Mouse (Mus musculus): ENCODE measurements at regions not wholly inside any gene's neighbourhood (a gene's known extent, or its start where the extent isn't known, plus 50 kb on each side); places are given as distances from the start of the nearest gene placed in this dataset.
A peak's percentile ranks its signal among the peaks of the same experiment; 100 is the strongest.

DNA sequence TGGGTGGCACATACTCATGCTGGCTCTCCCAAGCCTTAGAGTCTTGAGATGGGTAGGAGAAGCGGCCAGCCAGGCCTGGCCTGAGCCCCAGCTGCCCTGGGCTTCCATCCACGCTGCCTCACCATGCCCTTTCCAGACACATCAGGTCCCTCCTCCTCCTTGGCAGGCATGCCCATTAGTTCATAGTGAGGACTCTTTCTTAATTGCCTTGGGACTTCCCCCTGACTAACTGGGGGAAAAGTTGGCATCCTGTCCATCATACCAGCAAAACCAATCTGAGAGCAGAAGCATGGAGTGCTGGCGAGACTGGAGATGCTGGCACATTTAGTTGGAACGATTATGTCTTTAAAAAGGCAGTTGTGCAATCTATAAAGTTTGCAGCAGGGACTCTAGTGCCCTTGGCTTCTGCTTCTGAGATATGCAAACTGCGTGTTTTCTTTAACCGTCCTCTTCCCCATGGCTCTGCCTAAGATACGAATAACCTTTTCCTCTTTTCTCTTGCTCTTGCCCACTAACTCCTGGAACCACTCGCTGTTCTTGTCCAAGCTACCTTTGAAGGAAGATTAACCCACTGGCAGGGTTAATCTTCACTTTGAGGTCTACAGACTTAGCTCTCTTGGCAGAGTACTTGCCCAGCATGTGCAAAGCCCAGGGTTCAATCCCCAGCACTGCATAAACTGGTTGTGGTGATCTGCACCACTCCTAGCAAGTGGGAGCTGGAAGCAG is 62.2 kb upstream of the Tle3 start:
- Histone ChIP-seq H3K9me3 (no peaks in the 10 kb centered on the region), H3K27me3 (replicated peaks) (peaks cover 6% of the 10 kb centered on the region; the same call in 1 of the 2 replicates), H3K4me3 (no peak overlapping the region), H3K4me2 (no peak overlapping the region), H3K27ac (no peak overlapping the region), H3K4me1 (peaks cover 15% of the 10 kb centered on the region), H3K36me3 (replicated peaks) (no peaks in the 10 kb centered on the region), H3K9ac (no peak overlapping the region)
- no peak for ATAC-seq (replicated peaks)
- 74% methylated on average over 8 of the region's 8 CpGs for WGBS

DNA sequence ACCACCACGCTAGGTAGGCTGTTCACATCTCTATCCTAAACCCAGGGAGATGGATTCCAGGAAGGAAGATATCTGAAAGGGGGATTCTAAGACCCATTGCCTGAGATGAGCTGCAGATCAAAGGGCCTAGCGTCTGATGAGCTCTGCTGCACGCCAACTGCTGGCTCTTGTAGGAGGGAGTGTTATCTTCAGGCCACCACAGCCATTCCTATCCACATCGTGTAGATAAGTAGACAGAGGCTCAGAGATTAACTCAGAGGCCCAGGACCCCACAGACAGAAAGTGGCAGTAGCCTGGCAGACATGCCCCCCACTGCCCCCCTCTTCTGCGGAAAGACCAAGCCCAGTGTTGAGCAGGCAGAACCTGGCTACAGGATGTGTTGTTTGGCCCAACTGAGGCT is 61.6 kb upstream of the Tle3 start:
- Histone ChIP-seq H3K27me3 (replicated peaks) (peaks cover 6% of the 10 kb centered on the region; the same call in 1 of the 2 replicates), H3K4me1 (peaks cover 20% of the 10 kb centered on the region), H3K4me3 (no peak overlapping the region), H3K9ac (no peak overlapping the region), H3K4me2 (no peak overlapping the region), H3K9me3 (no peaks in the 10 kb centered on the region), H3K27ac (no peak overlapping the region), H3K36me3 (replicated peaks) (no peaks in the 10 kb centered on the region)
- WGBS = 51% methylated on average over 5 of the region's 5 CpGs
- ATAC-seq (replicated peaks) = no peak

DNA sequence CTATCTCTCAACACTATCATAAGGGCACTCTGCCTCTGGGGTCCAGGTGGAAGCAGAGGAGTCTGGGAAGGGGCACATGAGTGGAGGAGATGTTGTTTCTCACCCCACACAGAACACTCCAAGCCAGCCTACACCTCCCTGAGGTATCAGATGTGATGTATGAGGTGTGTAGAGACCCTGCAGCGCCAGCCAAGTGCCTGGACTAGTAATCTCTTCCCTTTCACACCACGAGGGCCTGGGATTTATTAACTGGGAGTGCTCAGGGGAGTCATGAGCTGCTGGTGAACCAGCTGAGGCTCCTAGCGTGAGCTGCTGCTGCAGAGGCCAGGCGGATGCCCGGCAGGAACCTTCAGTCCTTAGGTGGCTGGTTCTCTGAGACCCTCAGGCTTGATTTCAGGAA is 60.6 kb upstream of the Tle3 start:
- Histone ChIP-seq H3K4me3 (no peak overlapping the region), H3K9me3 (no peaks in the 10 kb centered on the region), H3K9ac (no peak overlapping the region), H3K4me2 (no peak overlapping the region), H3K4me1 (peaks cover 31% of the 10 kb centered on the region), H3K36me3 (replicated peaks) (no peaks in the 10 kb centered on the region), H3K27ac (no peak overlapping the region), H3K27me3 (replicated peaks) (peaks cover 6% of the 10 kb centered on the region; the same call in 1 of the 2 replicates)
- ATAC-seq (replicated peaks) = no peak
- 36% methylated on average over 5 of the region's 5 CpGs for WGBS

DNA sequence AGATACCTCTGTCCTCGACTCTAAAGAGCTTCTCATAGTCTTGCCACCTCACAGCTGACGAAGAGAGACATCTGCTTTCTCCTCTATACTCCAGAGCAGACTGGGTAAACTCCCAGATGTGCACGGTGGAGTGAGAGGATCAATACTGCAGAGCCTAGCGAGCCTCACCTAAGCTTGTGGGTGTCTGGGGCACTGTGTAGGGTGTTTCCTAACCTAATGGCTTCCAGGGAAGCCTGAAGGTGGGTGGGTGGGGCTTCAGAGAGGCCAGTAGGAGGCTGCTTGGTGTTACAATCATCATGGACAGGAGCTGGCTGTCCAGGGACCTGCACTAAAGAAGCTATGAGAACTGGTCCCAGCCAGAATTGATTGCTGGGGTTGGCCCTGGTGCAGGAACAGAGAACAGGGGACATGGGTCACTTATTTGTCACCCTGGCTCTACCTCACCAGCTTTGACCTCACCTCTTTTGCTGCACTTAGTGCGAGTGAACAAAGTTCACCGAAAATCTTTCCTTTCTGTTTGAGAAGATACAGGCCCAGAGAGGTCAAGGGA is 57.5 kb upstream of the Tle3 start:
- Histone ChIP-seq H3K27ac (no peak overlapping the region), H3K9me3 (no peaks in the 10 kb centered on the region), H3K4me1 (peaks cover 36% of the 10 kb centered on the region), H3K27me3 (replicated peaks) (peaks cover 3% of the 10 kb centered on the region; the same call in 1 of the 2 replicates), H3K9ac (no peak overlapping the region), H3K4me2 (no peak overlapping the region), H3K36me3 (replicated peaks) (no peaks in the 10 kb centered on the region), H3K4me3 (no peak overlapping the region)
- WGBS = 72% methylated on average over 6 of the region's 6 CpGs
- no peak for ATAC-seq (replicated peaks)

DNA sequence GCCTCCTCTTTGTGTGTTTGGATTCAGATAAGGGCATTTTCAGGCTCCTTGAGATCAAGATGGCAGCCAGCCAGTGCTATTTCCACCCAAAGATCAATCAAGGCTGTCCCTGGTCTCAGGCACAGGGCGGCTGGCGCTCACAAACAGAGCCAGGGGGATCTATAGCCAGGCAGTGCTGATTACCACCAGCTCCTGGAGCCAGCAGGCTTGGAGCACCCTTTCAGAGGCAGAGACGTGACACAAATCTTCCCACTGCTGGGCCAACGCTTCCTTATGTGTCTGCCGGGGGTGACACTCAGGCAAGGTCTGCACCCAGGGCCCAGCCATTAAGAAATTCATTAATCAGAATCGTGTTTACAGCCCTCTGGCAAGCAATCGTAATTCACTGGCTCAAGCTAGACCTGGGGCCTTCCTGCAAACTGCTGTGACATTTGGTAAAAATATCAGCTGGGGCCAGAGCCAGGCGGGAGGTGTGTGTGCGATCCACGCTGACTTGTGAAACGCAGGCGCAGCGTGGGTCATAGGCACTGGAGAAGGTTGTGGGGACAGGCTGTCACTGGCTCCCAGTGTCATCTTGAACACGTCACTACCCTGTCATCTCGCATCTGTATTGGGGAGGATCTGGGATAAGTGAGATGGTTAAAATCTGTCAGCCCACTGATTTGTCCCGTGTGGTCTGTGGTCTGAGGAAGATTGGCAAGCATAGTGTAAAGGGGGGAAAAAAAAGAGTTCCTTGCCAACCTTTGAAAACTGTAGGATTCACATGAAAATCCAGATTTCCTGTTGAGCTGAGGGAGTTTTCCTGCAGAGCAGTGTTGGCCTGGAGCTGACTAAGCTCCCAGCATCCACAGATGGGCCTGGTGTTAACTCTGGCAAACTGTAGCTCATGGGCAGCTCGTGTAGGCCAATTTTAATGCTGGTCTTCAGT is 56.5 kb upstream of the Tle3 start:
- no peak for ATAC-seq (replicated peaks)
- Histone ChIP-seq H3K4me2 (no peak overlapping the region), H3K27me3 (replicated peaks) (peaks cover 3% of the 10 kb centered on the region; the same call in 1 of the 2 replicates), H3K9me3 (no peaks in the 10 kb centered on the region), H3K36me3 (replicated peaks) (no peaks in the 10 kb centered on the region), H3K27ac (peak overlapping the region; percentile 44; the same call in 1 of the 2 replicates), H3K9ac (no peak overlapping the region), H3K4me3 (no peak overlapping the region), H3K4me1 (peaks cover 36% of the 10 kb centered on the region)
- WGBS = 45% methylated on average over 17 of the region's 17 CpGs

DNA sequence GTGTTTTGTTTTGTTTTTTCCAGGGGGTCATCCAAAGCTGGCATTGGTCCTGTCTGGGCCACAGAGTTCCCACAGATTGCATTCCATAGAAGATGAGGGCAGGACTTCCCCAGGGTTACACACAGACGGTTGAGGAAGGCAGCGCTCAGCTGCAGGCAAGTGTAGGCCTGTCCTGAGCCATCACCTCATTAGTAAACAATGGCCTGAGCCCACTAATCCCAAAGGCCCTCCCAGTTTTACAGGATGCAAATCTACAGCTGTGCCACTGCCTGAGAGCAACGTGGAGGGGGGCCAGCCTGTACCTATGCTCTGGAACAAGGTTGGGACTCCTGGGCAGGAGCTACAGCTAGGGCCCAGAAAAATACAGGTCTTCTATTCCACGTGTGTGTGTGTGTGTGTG is 55.7 kb upstream of the Tle3 start:
- no peak overlapping the region for H3K27ac ChIP-seq
- WGBS = 14% methylated on average over 4 of the region's 4 CpGs

DNA sequence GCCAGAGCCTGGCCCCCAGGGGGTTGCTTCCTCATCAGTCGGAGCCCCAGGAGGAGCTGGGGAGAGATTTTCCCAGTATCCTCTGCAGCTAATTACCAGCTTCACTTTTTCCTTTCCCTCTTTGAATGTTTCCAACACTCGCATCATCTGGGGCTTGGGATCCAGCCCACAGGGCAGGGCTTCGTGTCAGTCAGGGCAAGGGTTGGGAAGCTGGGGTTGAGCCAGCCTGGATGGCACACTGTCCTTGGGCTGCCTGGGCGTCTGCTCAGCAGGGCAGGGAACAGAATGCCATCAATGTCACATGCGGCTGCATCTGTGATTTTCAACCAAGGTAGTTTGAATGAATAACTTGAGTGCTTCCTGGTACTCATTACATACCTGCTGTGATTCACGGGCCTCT is 52.4 kb upstream of the Tle3 start:
- no peaks in the 10 kb centered on the region for H3K36me3 ChIP-seq (replicated peaks)
- no peak overlapping the region for H3K4me2 ChIP-seq
- no peak overlapping the region for H3K27ac ChIP-seq
- H3K9ac ChIP-seq = no peak overlapping the region
- no peak overlapping the region for H3K4me3 ChIP-seq
- 0 out of 2 replicates have a peak, but pooled peaks cover 7% of the 10 kb centered on the region for H3K27me3 ChIP-seq (replicated peaks)
- no peaks in the 10 kb centered on the region for H3K9me3 ChIP-seq
- H3K4me1 ChIP-seq = peaks cover 31% of the 10 kb centered on the region
- 48% methylated on average over 6 of the region's 6 CpGs for WGBS
- ATAC-seq (replicated peaks) = no peak

More for the DNA sequence above, 55.7 kb upstream of the Tle3 start:
- no peaks in the 10 kb centered on the region for H3K9me3 ChIP-seq
- H3K9ac ChIP-seq = no peak overlapping the region
- 0 out of 2 replicates have a peak, but pooled peaks have one; percentile 39 for ATAC-seq (replicated peaks)
- peaks cover 36% of the 10 kb centered on the region for H3K4me1 ChIP-seq
- H3K36me3 ChIP-seq (replicated peaks) = no peaks in the 10 kb centered on the region
- peaks cover 3% of the 10 kb centered on the region; the same call in 1 of the 2 replicates for H3K27me3 ChIP-seq (replicated peaks)
- H3K4me3 ChIP-seq = no peak overlapping the region
- H3K4me2 ChIP-seq = no peak overlapping the region

DNA sequence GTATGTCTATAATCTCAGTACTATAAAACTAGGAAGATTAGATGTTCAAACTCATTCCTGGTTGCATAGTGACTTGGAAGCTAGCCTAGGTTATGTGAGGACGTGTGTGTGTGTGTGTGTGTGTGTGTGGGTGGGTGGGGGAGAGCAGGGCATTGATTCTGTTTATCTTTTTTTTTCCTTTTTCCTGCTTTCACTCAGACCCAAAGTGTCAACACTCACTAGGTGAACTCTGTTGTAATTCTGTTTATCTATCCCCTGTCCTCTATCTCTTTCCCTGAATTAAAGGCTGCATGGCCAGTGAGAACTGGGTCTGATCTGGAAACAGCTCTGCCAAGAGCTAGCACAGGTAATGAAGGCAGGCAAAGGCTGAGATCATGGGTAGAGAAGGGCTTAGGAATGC is 50.9 kb upstream of the Tle3 start:
- Histone ChIP-seq H3K36me3 (replicated peaks) (no peaks in the 10 kb centered on the region), H3K9me3 (no peaks in the 10 kb centered on the region), H3K27ac (no peak overlapping the region), H3K27me3 (replicated peaks) (0 out of 2 replicates have a peak, but pooled peaks cover 7% of the 10 kb centered on the region), H3K9ac (no peak overlapping the region), H3K4me1 (peaks cover 28% of the 10 kb centered on the region), H3K4me3 (no peak overlapping the region), H3K4me2 (no peak overlapping the region)
- 82% methylated on average over 1 of the region's 1 CpGs for WGBS
- ATAC-seq (replicated peaks) = no peak

DNA sequence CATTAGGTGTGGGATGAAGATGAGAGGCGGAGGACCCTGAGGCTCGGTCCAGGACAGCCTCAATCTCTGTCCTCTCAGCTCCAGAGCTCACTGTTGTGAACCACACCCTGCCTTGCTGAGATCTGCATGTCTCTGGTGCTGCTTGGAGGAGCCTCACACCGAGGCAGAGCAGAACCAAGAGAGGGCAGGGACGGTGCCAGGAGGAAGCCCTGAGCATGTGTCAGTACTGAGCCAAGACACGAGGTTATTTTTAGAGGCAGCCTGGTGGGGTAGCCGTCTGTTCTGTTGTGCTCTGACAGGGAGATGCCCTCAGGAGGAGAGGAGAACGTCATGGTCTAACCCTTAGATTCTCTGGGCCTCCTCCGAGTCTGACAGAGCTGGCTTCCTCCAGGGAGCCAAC is 50.3 kb upstream of the Tle3 start:
- ATAC-seq (replicated peaks) = no peak
- H3K4me2 ChIP-seq = no peak overlapping the region
- 65% methylated on average over 8 of the region's 8 CpGs for WGBS
- H3K9ac ChIP-seq = no peak overlapping the region
- no peak overlapping the region for H3K4me3 ChIP-seq
- no peaks in the 10 kb centered on the region for H3K9me3 ChIP-seq
- H3K4me1 ChIP-seq = peaks cover 26% of the 10 kb centered on the region
- H3K27me3 ChIP-seq (replicated peaks) = 0 out of 2 replicates have a peak, but pooled peaks cover 9% of the 10 kb centered on the region
- no peak overlapping the region for H3K27ac ChIP-seq
- no peaks in the 10 kb centered on the region for H3K36me3 ChIP-seq (replicated peaks)

DNA sequence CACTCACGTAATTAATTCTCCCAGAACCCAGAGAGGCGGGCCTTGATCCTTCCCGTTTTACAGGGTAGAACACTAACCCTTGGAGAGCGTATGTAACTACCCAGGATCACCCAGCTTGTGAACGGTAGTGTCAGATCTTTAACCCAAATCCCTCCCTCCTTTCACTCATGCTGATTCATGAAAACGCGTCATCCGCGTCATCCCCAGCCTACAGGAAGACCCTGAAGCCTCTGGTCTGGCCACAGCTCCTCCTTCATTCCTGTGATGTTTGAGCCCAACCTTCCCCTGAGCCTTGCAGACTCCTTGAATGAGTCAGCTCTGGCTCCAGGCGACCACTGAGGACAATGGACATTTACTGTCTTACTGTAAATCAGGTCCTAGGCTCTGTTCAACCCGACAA is 49.8 kb upstream of the Tle3 start:
- Histone ChIP-seq H3K4me1 (peaks cover 23% of the 10 kb centered on the region), H3K27me3 (replicated peaks) (0 out of 2 replicates have a peak, but pooled peaks cover 8% of the 10 kb centered on the region), H3K9ac (no peak overlapping the region), H3K4me3 (no peak overlapping the region), H3K27ac (no peak overlapping the region), H3K36me3 (replicated peaks) (no peaks in the 10 kb centered on the region), H3K9me3 (no peaks in the 10 kb centered on the region), H3K4me2 (no peak overlapping the region)
- no peak for ATAC-seq (replicated peaks)
- WGBS = 69% methylated on average over 11 of the region's 11 CpGs
